Mouse (Mus musculus) limb, embryonic 14.5 days (tissue): ENCODE measurements at regions not wholly inside any gene's neighbourhood (a gene's known extent, or its start where the extent isn't known, plus 50 kb on each side); places are given as distances from the start of the nearest gene placed in this dataset.

Experiments used
- ATAC-seq: fragments of 200-750 bp; cut with Nextera tagmentation; 2 replicates; pipeline ENCODE4 v1.8.0; 2017; ENCODE audit warnings: low read depth, moderate number of reproducible peaks, moderate TSS enrichment; ENCODE audit not compliant: low FRiP score
- DNase-seq: peaks from one replicate; pipeline ENCODE4 v3.0.0-alpha.2; 2015; ENCODE audit warnings: low spot score
- H3K27ac ChIP-seq: fragments of 300-500 bp; sonication (generic); replicated peaks from 2 replicates; pipeline ENCODE4 v1.5.1; 2014; ENCODE audit warnings: low read depth, mild to moderate bottlenecking, low read length, moderate library complexity, mixed read lengths
- H3K27me3 ChIP-seq: fragments of 300-500 bp; sonication (generic); 2 replicates; pipeline ENCODE4 v1.6.1; 2014; ENCODE audit warnings: low read length, mixed read lengths; ENCODE audit not compliant: control insufficient read depth, insufficient read depth
- H3K36me3 ChIP-seq: fragments of 300-500 bp; sonication (generic); 2 replicates; pipeline ENCODE4 v1.6.1; 2014; ENCODE audit warnings: mild to moderate bottlenecking, low read length, moderate library complexity, mixed read lengths; ENCODE audit not compliant: control insufficient read depth, insufficient read depth
- H3K4me1 ChIP-seq: fragments of 300-500 bp; sonication (generic); 2 replicates; pipeline ENCODE4 v1.6.1; 2014; ENCODE audit warnings: antibody characterized with exemption, low read length, mixed read lengths; ENCODE audit not compliant: control insufficient read depth, insufficient read depth
- H3K4me2 ChIP-seq: fragments of 300-500 bp; sonication (generic); replicated peaks from 2 replicates; pipeline ENCODE4 v1.6.1; 2014; ENCODE audit warnings: low read depth, mild to moderate bottlenecking, low read length, moderate library complexity; ENCODE audit not compliant: severe bottlenecking
- H3K4me3 ChIP-seq: fragments of 300-500 bp; sonication (generic); replicated peaks from 2 replicates; pipeline ENCODE4 v1.5.1; 2014; ENCODE audit warnings: low read length
- H3K9ac ChIP-seq: fragments of 300-500 bp; sonication (generic); 2 replicates; pipeline ENCODE4 v1.6.1; 2014; ENCODE audit warnings: mild to moderate bottlenecking, low read depth, low read length, moderate library complexity; ENCODE audit not compliant: severe bottlenecking
- H3K9me3 ChIP-seq: fragments of 300-500 bp; sonication (generic); 2 replicates; pipeline ENCODE4 v1.6.1; 2016; ENCODE audit warnings: low read length; ENCODE audit not compliant: control insufficient read depth
- POLR2A ChIP-seq: fragments of 200-500 bp; IDR thresholded peaks from 2 replicates; pipeline ENCODE4 v1.8.0; 2012; ENCODE audit warnings: inconsistent platforms, mild to moderate bottlenecking, moderate library complexity, borderline replicate concordance; ENCODE audit not compliant: insufficient read depth, insufficient read length; ENCODE audit errors: extremely low read depth
- WGBS: fragments of 180-500 bp; shearing (Covaris S2); extraction: QIAGEN DNeasy Blood & Tissue Kit; methylation state at CpG from one replicate; pipeline ENCODE4 v1.1.7; 2014; 5-methylcytosine and 5-hydroxymethylcytosine counted together

DNA sequence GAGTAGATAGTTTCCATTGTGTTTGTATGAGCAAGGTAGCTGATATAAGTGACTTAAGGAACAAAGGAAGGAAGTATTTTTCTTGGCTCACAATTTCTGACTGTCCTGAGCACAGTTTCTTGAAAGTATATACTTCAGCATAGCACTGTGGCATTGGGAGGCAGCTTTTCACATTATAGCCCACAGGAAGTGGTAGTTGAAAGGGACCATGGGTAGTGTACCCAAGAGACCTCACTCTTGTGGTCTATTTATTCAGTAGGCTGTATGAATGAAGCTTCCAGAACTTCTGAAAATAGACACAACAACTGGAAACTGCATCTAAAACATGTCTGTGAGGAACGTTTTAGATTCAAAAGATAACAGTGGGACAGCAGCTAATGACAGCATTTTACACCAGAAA is 94.9 kb downstream of the Klf6 start:
- ATAC-seq: no peak
- TF ChIP-seq POLR2A: no peak
- H3K27me3 ChIP-seq: no peaks in the 10 kb centered on the region
- no peaks in the 10 kb centered on the region for H3K36me3 ChIP-seq
- no peaks in the 10 kb centered on the region for H3K9me3 ChIP-seq
- H3K27ac ChIP-seq: no peak overlapping the region
- no peak overlapping the region for H3K4me2 ChIP-seq
- no peak overlapping the region for H3K9ac ChIP-seq
- H3K4me3 ChIP-seq: no peak overlapping the region
- no peaks in the 10 kb centered on the region for H3K4me1 ChIP-seq
- 55% methylated on average over 1 of the region's 1 CpGs for WGBS
- DNase-seq: no peak

DNA sequence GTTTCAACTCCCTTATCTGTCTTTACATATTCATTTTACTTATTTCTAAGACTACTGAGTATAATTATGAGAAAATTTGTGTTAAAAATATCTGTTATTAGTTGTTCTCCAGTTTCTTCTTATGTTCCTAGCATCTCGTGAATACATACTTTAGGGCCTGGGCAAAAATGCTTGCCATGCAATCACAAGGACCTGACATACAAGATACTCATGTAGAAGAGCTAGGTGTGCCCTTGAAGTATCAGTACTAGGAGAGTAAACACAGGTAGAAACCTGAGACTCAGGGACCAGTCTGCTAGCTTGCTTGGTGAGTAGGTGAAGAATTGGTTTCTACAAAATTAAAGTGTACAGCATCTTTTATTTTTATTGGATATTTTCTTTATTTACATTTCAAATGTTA is 101.7 kb downstream of the Klf6 start:
- H3K27ac ChIP-seq: no peak overlapping the region
- no peaks in the 10 kb centered on the region for H3K27me3 ChIP-seq
- no peak overlapping the region for H3K4me3 ChIP-seq
- no peak overlapping the region for H3K4me2 ChIP-seq
- no peaks in the 10 kb centered on the region for H3K36me3 ChIP-seq
- no peaks in the 10 kb centered on the region for H3K4me1 ChIP-seq
- no peak for DNase-seq
- H3K9me3 ChIP-seq: no peaks in the 10 kb centered on the region
- no peak overlapping the region for H3K9ac ChIP-seq
- no peak for ATAC-seq
- WGBS: 90% methylated on average over 1 of the region's 1 CpGs
- TF ChIP-seq POLR2A: no peak

DNA sequence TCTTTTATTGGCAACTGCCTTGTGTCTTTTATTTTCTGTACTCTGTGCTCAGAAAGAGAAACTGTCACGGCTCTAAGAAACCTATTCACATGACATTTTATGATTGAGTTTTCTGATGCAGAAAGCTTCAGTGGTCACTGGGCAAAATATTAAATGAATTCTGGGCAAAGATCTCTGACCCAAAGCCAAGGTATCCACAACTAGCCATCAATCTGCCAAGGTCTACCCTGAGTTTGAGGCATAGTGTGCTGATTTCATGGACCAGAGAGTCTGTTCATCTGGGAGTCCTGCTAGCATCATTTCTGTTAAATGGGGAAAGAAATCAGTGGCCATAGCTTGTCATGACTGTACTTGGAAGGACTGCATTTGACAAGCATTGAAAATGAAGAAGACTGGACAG is 103.3 kb downstream of the Klf6 start:
- H3K27me3 ChIP-seq: no peaks in the 10 kb centered on the region
- no peaks in the 10 kb centered on the region for H3K36me3 ChIP-seq
- no peak overlapping the region for H3K4me2 ChIP-seq
- no peaks in the 10 kb centered on the region for H3K9me3 ChIP-seq
- H3K4me3 ChIP-seq: no peak overlapping the region
- H3K27ac ChIP-seq: no peak overlapping the region
- WGBS: 90% methylated on average over 1 of the region's 1 CpGs
- H3K4me1 ChIP-seq: no peaks in the 10 kb centered on the region
- no peak overlapping the region for H3K9ac ChIP-seq
- ATAC-seq: no peak
- no peak for TF ChIP-seq POLR2A
- DNase-seq: no peak

DNA sequence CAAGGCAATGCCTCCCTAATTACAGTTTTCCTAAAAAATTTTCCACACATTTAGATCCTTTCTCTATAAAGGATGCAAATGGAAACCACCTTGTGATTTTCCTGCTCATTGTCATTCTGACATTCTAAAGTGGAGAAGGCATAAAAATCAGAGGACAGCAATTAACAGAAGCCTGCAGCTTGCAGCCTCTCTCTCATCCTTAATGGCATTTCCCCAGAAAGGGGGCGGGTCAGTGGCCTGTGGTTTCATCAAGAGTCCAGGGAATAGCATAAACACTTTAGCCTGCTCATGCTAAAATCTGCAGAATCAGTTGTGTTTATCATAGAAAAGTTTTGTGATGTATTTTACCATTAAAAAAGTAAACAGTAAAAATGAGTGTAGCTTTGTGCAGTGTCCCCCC is 117.3 kb downstream of the Klf6 start:
- DNase-seq (no peak), ATAC-seq (no peak)
- WGBS: 39% methylated on average over 1 of the region's 1 CpGs
- H3K36me3 ChIP-seq: no peaks in the 10 kb centered on the region
- H3K4me3 ChIP-seq: no peak overlapping the region
- H3K4me2 ChIP-seq: no peak overlapping the region
- no peak for TF ChIP-seq POLR2A
- H3K27me3 ChIP-seq: no peaks in the 10 kb centered on the region
- H3K27ac ChIP-seq: no peak overlapping the region
- H3K9ac ChIP-seq: no peak overlapping the region
- no peaks in the 10 kb centered on the region for H3K4me1 ChIP-seq
- no peaks in the 10 kb centered on the region for H3K9me3 ChIP-seq

DNA sequence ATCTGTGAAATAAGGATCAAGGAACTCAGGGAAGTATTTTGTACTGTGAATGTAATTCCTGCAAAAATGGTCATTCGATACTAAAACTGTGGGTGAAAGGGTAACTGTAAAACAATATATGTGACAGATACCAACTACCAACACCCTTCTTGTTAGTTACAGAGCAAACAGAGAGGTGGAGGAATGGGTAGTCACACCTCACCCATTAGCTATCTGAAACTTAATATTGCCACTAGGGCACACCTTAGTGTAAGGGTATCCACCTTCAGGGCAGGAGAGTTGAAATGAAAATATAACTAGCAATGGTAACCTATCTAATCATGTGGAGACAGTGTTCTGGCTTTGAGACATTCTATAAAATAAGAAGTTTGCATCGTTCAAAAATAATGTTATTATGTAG is 126.2 kb downstream of the Klf6 start:
- no peak for TF ChIP-seq POLR2A
- Histone ChIP-seq H3K9me3 (no peaks in the 10 kb centered on the region), H3K4me3 (no peak overlapping the region), H3K4me2 (no peak overlapping the region), H3K36me3 (no peaks in the 10 kb centered on the region), H3K4me1 (no peaks in the 10 kb centered on the region), H3K9ac (no peak overlapping the region), H3K27ac (no peak overlapping the region), H3K27me3 (no peaks in the 10 kb centered on the region)
- 93% methylated on average over 2 of the region's 2 CpGs for WGBS
- DNase-seq (no peak), ATAC-seq (no peak)

DNA sequence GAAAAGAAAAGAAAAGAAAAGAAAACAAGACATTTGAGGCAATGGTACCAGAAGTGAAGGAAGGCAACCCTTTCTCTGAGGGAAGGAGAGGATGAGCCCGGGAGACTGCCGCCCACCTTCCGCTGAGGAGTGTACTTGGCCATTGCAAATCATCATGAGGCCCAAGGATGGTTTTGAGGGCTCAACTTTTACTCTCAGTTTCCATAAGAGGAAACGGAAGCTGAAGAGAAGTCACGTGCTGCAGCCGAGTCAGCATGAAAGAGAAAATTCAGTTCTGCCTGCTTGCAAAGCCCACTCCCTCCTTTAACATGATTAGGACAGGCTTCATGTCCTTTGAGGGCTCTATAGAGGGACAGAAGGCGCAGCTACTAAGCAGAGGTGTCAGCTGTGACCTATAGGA is 127.1 kb downstream of the Klf6 start:
- Histone ChIP-seq H3K27ac (no peak overlapping the region), H3K9me3 (no peaks in the 10 kb centered on the region), H3K4me1 (no peaks in the 10 kb centered on the region), H3K36me3 (no peaks in the 10 kb centered on the region), H3K4me3 (no peak overlapping the region), H3K9ac (no peak overlapping the region), H3K4me2 (no peak overlapping the region), H3K27me3 (no peaks in the 10 kb centered on the region)
- no peak for TF ChIP-seq POLR2A
- 80% methylated on average over 7 of the region's 7 CpGs for WGBS
- ATAC-seq: no peak
- no peak for DNase-seq
